Mouse (Mus musculus) limb, embryonic 12.5 days (tissue): Measurements from ENCODE around the gene Sept9. TPM values are rescaled to one million over a fixed set of nuclear protein-coding genes. Genes with fewer than 3 reads are reported as not detected.

Source experiments
- ATAC-seq: fragments of 200-750 bp; cut with Nextera tagmentation; 2 replicates; pipeline ENCODE4 v1.8.0; 2017; ENCODE audit warnings: low read depth, moderate TSS enrichment; ENCODE audit not compliant: insufficient number of reproducible peaks, insufficient read depth, low FRiP score, low TSS enrichment
- H3K27ac ChIP-seq: fragments of 300-500 bp; sonication (generic); 2 replicates; pipeline ENCODE4 v1.5.1; 2016; ENCODE audit warnings: mild to moderate bottlenecking, moderate library complexity
- H3K27me3 ChIP-seq: fragments of 300-500 bp; sonication (generic); 2 replicates; pipeline ENCODE4 v1.6.1; 2016; ENCODE audit warnings: mild to moderate bottlenecking, moderate library complexity
- H3K36me3 ChIP-seq: fragments of 300-500 bp; sonication (generic); 2 replicates; pipeline ENCODE4 v1.6.1; 2016; ENCODE audit warnings: mild to moderate bottlenecking, moderate library complexity
- H3K4me1 ChIP-seq: fragments of 300-500 bp; sonication (generic); replicated peaks from 2 replicates; pipeline ENCODE4 v1.6.1; 2016
- H3K4me2 ChIP-seq: fragments of 300-500 bp; sonication (generic); 2 replicates; pipeline ENCODE4 v1.6.1; 2016; ENCODE audit warnings: mild to moderate bottlenecking, moderate library complexity
- H3K4me3 ChIP-seq: fragments of 300-500 bp; sonication (generic); replicated peaks from 2 replicates; pipeline ENCODE4 v1.5.1; 2016; ENCODE audit warnings: mild to moderate bottlenecking
- H3K9ac ChIP-seq: fragments of 300-500 bp; sonication (generic); replicated peaks from 2 replicates; pipeline ENCODE4 v1.6.1; 2016; ENCODE audit warnings: mild to moderate bottlenecking, moderate library complexity
- H3K9me3 ChIP-seq: fragments of 300-500 bp; sonication (generic); 2 replicates; pipeline ENCODE4 v1.6.1; 2016; ENCODE audit warnings: mild to moderate bottlenecking, moderate library complexity
- WGBS: fragments of 180-500 bp; shearing (Covaris S2); methylation state at CpG from one replicate; pipeline ENCODE4 v1.1.7; 2016; 5-methylcytosine and 5-hydroxymethylcytosine counted together
- polyA plus RNA-seq: library from polyadenylated mRNA; unstranded; fragments of >200 nt; fragmentation: Nextera tagmentation; extraction: Ambion mirVana; gene quantifications from 2 replicates; pipeline ENCODE4 v1.2.1, GENCODE M21; 2016

Gene Sept9
- polyA plus RNA-seq, 1 experiment from 2014 or later: 234 TPM

- 79% methylated on average over 14 of the region's 14 CpGs for WGBS
Observed at GRCm38 (mm10) chr11:117296500-117297189, 97.2 kb downstream of the Sept9 start.

GRCm38 (mm10) chr11:117297190-117297829 is 97.8 kb downstream of the Sept9 start:
- WGBS: 86% methylated on average over 3 of the region's 3 CpGs
- peaks cover 36% of the 10 kb centered on the region for H3K4me1 ChIP-seq
- peaks cover 3% of the 10 kb centered on the region; the same call in 1 of the 2 replicates for H3K9me3 ChIP-seq
- peaks cover 66% of the 10 kb centered on the region for H3K36me3 ChIP-seq
- H3K4me2 ChIP-seq: no peak overlapping the region
- ATAC-seq: no peak
- H3K27me3 ChIP-seq: no peaks in the 10 kb centered on the region
- peak overlapping the region; percentile 41; the same call in 1 of the 2 replicates for H3K27ac ChIP-seq
- H3K9ac ChIP-seq: no peak overlapping the region
- no peak overlapping the region for H3K4me3 ChIP-seq

More at GRCm38 (mm10) chr11:117296500-117297189, 97.2 kb downstream of the Sept9 start:
- ATAC-seq: peak; percentile 67; the same call in 1 of the 2 replicates
- H3K27me3 ChIP-seq: no peaks in the 10 kb centered on the region
- peaks cover 73% of the 10 kb centered on the region for H3K36me3 ChIP-seq
- peaks cover 3% of the 10 kb centered on the region; the same call in 1 of the 2 replicates for H3K9me3 ChIP-seq
- peak overlapping the region; percentile 78; the same call in 1 of the 2 replicates for H3K27ac ChIP-seq
- H3K9ac ChIP-seq: no peak overlapping the region
- H3K4me1 ChIP-seq: peaks cover 29% of the 10 kb centered on the region
- no peak overlapping the region for H3K4me2 ChIP-seq
- no peak overlapping the region for H3K4me3 ChIP-seq

- H3K4me2 ChIP-seq: no peak overlapping the region
- H3K27me3 ChIP-seq: no peaks in the 10 kb centered on the region
- peaks cover 3% of the 10 kb centered on the region; the same call in 1 of the 2 replicates for H3K9me3 ChIP-seq
- no peak overlapping the region for H3K4me3 ChIP-seq
- H3K9ac ChIP-seq: no peak overlapping the region
- no peak overlapping the region for H3K27ac ChIP-seq
- H3K4me1 ChIP-seq: peaks cover 50% of the 10 kb centered on the region
- peaks cover 71% of the 10 kb centered on the region for H3K36me3 ChIP-seq
- no peak for ATAC-seq
- WGBS: 96% methylated on average over 6 of the region's 6 CpGs
Observed at GRCm38 (mm10) chr11:117299741-117300140, 100.3 kb downstream of the Sept9 start.

- Histone ChIP-seq H3K9me3 (peaks cover 3% of the 10 kb centered on the region; the same call in 1 of the 2 replicates), H3K36me3 (peaks cover 65% of the 10 kb centered on the region)
Observed at GRCm38 (mm10) chr11:117300809-117301208, 101.3 kb downstream of the Sept9 start.

GRCm38 (mm10) chr11:117301716-117302115 is 102.3 kb downstream of the Sept9 start:
- peaks cover 56% of the 10 kb centered on the region for H3K36me3 ChIP-seq
- peak overlapping the region; percentile 83 for H3K27ac ChIP-seq
- H3K4me2 ChIP-seq: no peak overlapping the region
- peaks cover 47% of the 10 kb centered on the region for H3K4me1 ChIP-seq
- H3K9me3 ChIP-seq: peaks cover 3% of the 10 kb centered on the region; the same call in 1 of the 2 replicates
- H3K4me3 ChIP-seq: no peak overlapping the region
- no peaks in the 10 kb centered on the region for H3K27me3 ChIP-seq
- H3K9ac ChIP-seq: no peak overlapping the region
- WGBS: 68% methylated on average over 6 of the region's 6 CpGs
- no peak for ATAC-seq

More at GRCm38 (mm10) chr11:117300809-117301208, 101.3 kb downstream of the Sept9 start:
- Histone ChIP-seq H3K27ac (peak overlapping the region; percentile 83), H3K9ac (no peak overlapping the region), H3K4me1 (peaks cover 44% of the 10 kb centered on the region), H3K4me3 (no peak overlapping the region), H3K27me3 (no peaks in the 10 kb centered on the region), H3K4me2 (no peak overlapping the region)
- no peak for ATAC-seq
- WGBS: 88% methylated on average over 4 of the region's 4 CpGs

- no peaks in the 10 kb centered on the region for H3K27me3 ChIP-seq
- H3K9me3 ChIP-seq: peaks cover 3% of the 10 kb centered on the region; the same call in 1 of the 2 replicates
- H3K36me3 ChIP-seq: peaks cover 49% of the 10 kb centered on the region
- peaks cover 54% of the 10 kb centered on the region for H3K4me1 ChIP-seq
- WGBS: 86% methylated on average over 5 of the region's 5 CpGs
- H3K4me2 ChIP-seq: no peak overlapping the region
- peak overlapping the region; percentile 83; the same call in 1 of the 2 replicates for H3K27ac ChIP-seq
- no peak overlapping the region for H3K4me3 ChIP-seq
- ATAC-seq: no peak
- H3K9ac ChIP-seq: no peak overlapping the region
Observed at GRCm38 (mm10) chr11:117302371-117302770, 102.9 kb downstream of the Sept9 start.

GRCm38 (mm10) chr11:117305509-117306188 is 106.2 kb downstream of the Sept9 start:
- H3K9me3 ChIP-seq: peaks cover 3% of the 10 kb centered on the region; the same call in 1 of the 2 replicates
- WGBS: 70% methylated on average over 7 of the region's 7 CpGs
- no peak for ATAC-seq
- no peak overlapping the region for H3K4me3 ChIP-seq
- no peak overlapping the region for H3K27ac ChIP-seq
- H3K36me3 ChIP-seq: peaks cover 17% of the 10 kb centered on the region
- no peak overlapping the region for H3K9ac ChIP-seq
- H3K27me3 ChIP-seq: no peaks in the 10 kb centered on the region
- H3K4me1 ChIP-seq: peaks cover 87% of the 10 kb centered on the region
- H3K4me2 ChIP-seq: no peak overlapping the region

- peaks cover 88% of the 10 kb centered on the region for H3K4me1 ChIP-seq
- no peaks in the 10 kb centered on the region for H3K27me3 ChIP-seq
- peaks cover 13% of the 10 kb centered on the region for H3K36me3 ChIP-seq
- 54% methylated on average over 14 of the region's 14 CpGs for WGBS
- no peak for ATAC-seq
- H3K9ac ChIP-seq: no peak overlapping the region
- no peak overlapping the region for H3K4me3 ChIP-seq
- H3K9me3 ChIP-seq: no peaks in the 10 kb centered on the region
- peak overlapping the region; percentile 53; the same call in 1 of the 2 replicates for H3K27ac ChIP-seq
- H3K4me2 ChIP-seq: no peak overlapping the region
Observed at GRCm38 (mm10) chr11:117306311-117307088, 107.0 kb downstream of the Sept9 start.

- no peak for ATAC-seq
- Histone ChIP-seq H3K9ac (peak overlapping the region; percentile 9), H3K9me3 (no peaks in the 10 kb centered on the region), H3K27ac (peak overlapping the region; percentile 73), H3K36me3 (peaks cover 10% of the 10 kb centered on the region), H3K4me3 (no peak overlapping the region), H3K4me2 (peak overlapping the region; percentile 15; the same call in 1 of the 2 replicates), H3K4me1 (peaks cover 91% of the 10 kb centered on the region), H3K27me3 (no peaks in the 10 kb centered on the region)
- WGBS: 31% methylated on average over 13 of the region's 13 CpGs
Observed at GRCm38 (mm10) chr11:117307895-117308786, 108.7 kb downstream of the Sept9 start.
